Mouse (Mus musculus) ES-Bruce4 (cell line): ENCODE data around the gene Slc22a2. TPM values are rescaled to one million over a fixed set of nuclear protein-coding genes. Genes with fewer than 3 reads are reported as not detected.

ENCODE experiments used
- H3K27ac ChIP-seq: 2 replicates; pipeline ENCODE4 v1.5.1; 2012; ENCODE audit warnings: low read length, inconsistent platforms; ENCODE audit not compliant: insufficient read depth
- H3K27me3 ChIP-seq: 2 replicates; pipeline ENCODE4 v1.6.1; 2012; ENCODE audit warnings: mild to moderate bottlenecking, low read length, inconsistent platforms; ENCODE audit not compliant: control insufficient read depth, poor library complexity, insufficient read depth, severe bottlenecking
- H3K36me3 ChIP-seq: 2 replicates; pipeline ENCODE4 v1.6.1; 2012; ENCODE audit warnings: inconsistent platforms, mild to moderate bottlenecking, low read length, moderate library complexity; ENCODE audit not compliant: control insufficient read depth, poor library complexity, insufficient read depth, severe bottlenecking
- H3K4me1 ChIP-seq: one replicate; pipeline ENCODE4 v1.8.1; 2011; ENCODE audit warnings: low read length; ENCODE audit not compliant: control insufficient read depth, insufficient read depth
- H3K4me3 ChIP-seq: 2 replicates; pipeline ENCODE4 v1.5.1; 2011; ENCODE audit warnings: low read depth, mild to moderate bottlenecking, low read length
- H3K9ac ChIP-seq: 2 replicates; pipeline ENCODE4 v1.6.1; 2012; ENCODE audit warnings: low read depth, mild to moderate bottlenecking, inconsistent platforms; ENCODE audit not compliant: poor library complexity, severe bottlenecking
- H3K9me3 ChIP-seq: replicated peaks from 2 replicates; pipeline ENCODE4 v1.6.1; 2012; ENCODE audit warnings: mild to moderate bottlenecking, low read length, inconsistent platforms; ENCODE audit not compliant: control insufficient read depth, poor library complexity, insufficient read depth, severe bottlenecking
- CTCF ChIP-seq: IDR thresholded peaks from one replicate; pipeline ENCODE4 v1.8.1; 2011; ENCODE audit warnings: low read depth, low read length
- EP300 ChIP-seq: IDR thresholded peaks from 2 replicates; pipeline ENCODE4 v1.6.1; 2011; ENCODE audit warnings: low read depth, low read length; ENCODE audit not compliant: insufficient read depth
- POLR2A ChIP-seq: IDR thresholded peaks from one replicate; pipeline ENCODE4 v1.8.1; 2011; ENCODE audit warnings: low read length; ENCODE audit not compliant: insufficient read depth
- polyA plus RNA-seq: library from polyadenylated mRNA; stranded (reverse); fragments of >200 nt; gene quantifications from 2 replicates; pipeline ENCODE4 v1.2.4, GENCODE M21; 2011; ENCODE audit warnings: low read depth; ENCODE audit not compliant: missing spikeins, insufficient read depth, insufficient read length

Slc22a2 gene
- polyA plus RNA-seq, 1 experiment, result not detected

GRCm38 (mm10) chr17:12571924-12572463 is 11.9 kb upstream of the Slc22a2 start:
- no peaks in the 10 kb centered on the region for H3K36me3 ChIP-seq
- no peak overlapping the region for H3K27ac ChIP-seq
- no peaks in the 10 kb centered on the region for H3K27me3 ChIP-seq
- H3K4me3 ChIP-seq, result no peak overlapping the region
- TF ChIP-seq CTCF (no peak), POLR2A (no peak)
- no peaks in the 10 kb centered on the region for H3K9me3 ChIP-seq
- H3K4me1 ChIP-seq, result no peaks in the 10 kb centered on the region
- no peak overlapping the region for H3K9ac ChIP-seq

DNA sequence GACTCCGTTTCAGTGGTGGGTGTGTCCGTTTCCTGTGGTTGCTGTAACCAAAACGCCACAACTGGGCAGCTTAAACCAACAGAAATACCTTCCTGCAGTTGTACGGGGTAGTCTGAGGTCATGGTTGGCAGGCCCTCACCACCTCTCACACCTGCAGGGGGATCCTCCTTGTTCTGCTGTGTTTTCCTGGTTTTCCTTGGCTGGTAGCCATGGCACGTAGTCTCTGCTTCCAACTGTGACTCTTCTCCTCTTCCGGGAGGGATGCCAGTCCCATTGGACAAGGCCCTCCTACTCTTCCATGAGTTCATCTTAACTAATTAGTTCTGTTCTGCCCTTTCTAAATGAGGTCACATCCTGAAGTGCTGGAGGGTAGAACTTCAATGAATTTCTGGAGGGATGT is 8.5 kb upstream of the Slc22a2 start:
- Histone ChIP-seq H3K27ac (no peak overlapping the region), H3K4me3 (no peak overlapping the region), H3K9ac (no peak overlapping the region), H3K4me1 (no peaks in the 10 kb centered on the region), H3K36me3 (no peaks in the 10 kb centered on the region), H3K9me3 (no peaks in the 10 kb centered on the region), H3K27me3 (no peaks in the 10 kb centered on the region)
- no peak for TF ChIP-seq EP300
- TF ChIP-seq POLR2A, result no peak
- no peak for TF ChIP-seq CTCF

DNA sequence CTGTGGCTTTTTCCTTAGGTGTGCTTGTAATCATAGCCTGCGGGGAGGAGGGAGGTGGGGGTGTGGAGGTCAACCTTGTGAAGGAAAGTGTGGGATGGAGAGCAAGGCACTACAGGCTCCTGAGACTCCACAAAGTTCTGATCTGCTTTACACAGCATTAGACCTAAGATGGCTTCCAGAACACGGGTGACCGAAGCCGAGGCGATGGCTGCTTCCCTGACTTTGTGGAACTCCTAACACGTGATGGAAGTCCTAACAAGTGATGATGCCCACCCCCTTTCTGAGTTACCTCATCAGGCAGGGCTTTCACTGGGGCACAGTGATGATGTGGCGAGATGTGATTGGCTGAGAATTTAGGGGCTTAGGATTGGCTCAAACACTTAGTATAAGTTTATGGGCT is 6.8 kb upstream of the Slc22a2 start:
- no peaks in the 10 kb centered on the region for H3K4me1 ChIP-seq
- no peak overlapping the region for H3K4me3 ChIP-seq
- H3K27ac ChIP-seq, result no peak overlapping the region
- no peaks in the 10 kb centered on the region for H3K27me3 ChIP-seq
- H3K9ac ChIP-seq, result no peak overlapping the region
- no peaks in the 10 kb centered on the region for H3K36me3 ChIP-seq
- H3K9me3 ChIP-seq, result no peaks in the 10 kb centered on the region
- TF ChIP-seq CTCF (no peak), POLR2A (no peak), EP300 (no peak)

- H3K4me1 ChIP-seq, result no peaks in the 10 kb centered on the region
- no peak overlapping the region for H3K27ac ChIP-seq
- no peak overlapping the region for H3K4me3 ChIP-seq
- no peaks in the 10 kb centered on the region for H3K9me3 ChIP-seq
- TF ChIP-seq EP300 (no peak), CTCF (no peak), POLR2A (no peak)
- no peaks in the 10 kb centered on the region for H3K36me3 ChIP-seq
- H3K9ac ChIP-seq, result no peak overlapping the region
- H3K27me3 ChIP-seq, result no peaks in the 10 kb centered on the region
Measured at GRCm38 (mm10) chr17:12585366-12585765, 1.4 kb downstream of the Slc22a2 start.

GRCm38 (mm10) chr17:12586966-12587365 is 3.0 kb downstream of the Slc22a2 start:
- no peaks in the 10 kb centered on the region; the same call in 1 of the 2 replicates for H3K9me3 ChIP-seq
- H3K4me1 ChIP-seq, result no peaks in the 10 kb centered on the region
- TF ChIP-seq CTCF (no peak), EP300 (no peak), POLR2A (no peak)
- H3K27me3 ChIP-seq, result no peaks in the 10 kb centered on the region
- no peak overlapping the region for H3K27ac ChIP-seq
- H3K4me3 ChIP-seq, result no peak overlapping the region
- H3K9ac ChIP-seq, result no peak overlapping the region
- no peaks in the 10 kb centered on the region for H3K36me3 ChIP-seq

GRCm38 (mm10) chr17:12588801-12589247 is 4.9 kb downstream of the Slc22a2 start:
- Histone ChIP-seq H3K4me3 (no peak overlapping the region), H3K4me1 (no peaks in the 10 kb centered on the region), H3K9ac (no peak overlapping the region), H3K27me3 (no peaks in the 10 kb centered on the region), H3K9me3 (no peaks in the 10 kb centered on the region; the same call in none of the 2 replicates), H3K27ac (no peak overlapping the region), H3K36me3 (no peaks in the 10 kb centered on the region)
- no peak for TF ChIP-seq EP300
- TF ChIP-seq POLR2A, result no peak
- TF ChIP-seq CTCF, result no peak
